Mouse (Mus musculus) right cerebral cortex, postnatal 14 days (tissue): ENCODE measurements around the gene Zfp683.
A peak's percentile ranks its signal among the peaks of the same experiment; 100 is the strongest.

ENCODE experiments used
- DNase-seq: peaks from one replicate; pipeline ENCODE4 v3.0.0; 2022

Zfp683 gene

DNA sequence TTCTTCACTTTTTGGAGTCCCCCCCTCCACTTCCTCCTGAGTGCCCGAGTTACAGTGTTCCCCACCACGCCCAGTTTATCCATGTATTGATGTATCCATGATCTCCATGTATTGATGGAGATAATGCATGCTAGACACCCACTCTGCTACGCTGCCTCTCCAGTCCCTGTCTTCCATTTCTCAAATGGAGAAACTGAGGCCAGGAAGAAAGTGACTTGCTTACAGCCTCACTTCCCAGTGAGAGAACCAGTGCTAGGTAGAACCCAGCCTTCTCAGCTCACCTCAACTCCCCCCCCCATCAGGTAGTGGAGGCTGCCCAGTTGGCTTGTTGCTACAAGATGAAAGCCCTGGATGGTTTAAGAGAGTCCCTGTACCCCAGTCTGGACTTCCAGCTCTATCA, at the start of gene Zfp683:
TSS of gene Zfp683 (plus strand) at position 301 of the 400 bp plus-strand sequence.
- DNase-seq: no peak

DNA sequence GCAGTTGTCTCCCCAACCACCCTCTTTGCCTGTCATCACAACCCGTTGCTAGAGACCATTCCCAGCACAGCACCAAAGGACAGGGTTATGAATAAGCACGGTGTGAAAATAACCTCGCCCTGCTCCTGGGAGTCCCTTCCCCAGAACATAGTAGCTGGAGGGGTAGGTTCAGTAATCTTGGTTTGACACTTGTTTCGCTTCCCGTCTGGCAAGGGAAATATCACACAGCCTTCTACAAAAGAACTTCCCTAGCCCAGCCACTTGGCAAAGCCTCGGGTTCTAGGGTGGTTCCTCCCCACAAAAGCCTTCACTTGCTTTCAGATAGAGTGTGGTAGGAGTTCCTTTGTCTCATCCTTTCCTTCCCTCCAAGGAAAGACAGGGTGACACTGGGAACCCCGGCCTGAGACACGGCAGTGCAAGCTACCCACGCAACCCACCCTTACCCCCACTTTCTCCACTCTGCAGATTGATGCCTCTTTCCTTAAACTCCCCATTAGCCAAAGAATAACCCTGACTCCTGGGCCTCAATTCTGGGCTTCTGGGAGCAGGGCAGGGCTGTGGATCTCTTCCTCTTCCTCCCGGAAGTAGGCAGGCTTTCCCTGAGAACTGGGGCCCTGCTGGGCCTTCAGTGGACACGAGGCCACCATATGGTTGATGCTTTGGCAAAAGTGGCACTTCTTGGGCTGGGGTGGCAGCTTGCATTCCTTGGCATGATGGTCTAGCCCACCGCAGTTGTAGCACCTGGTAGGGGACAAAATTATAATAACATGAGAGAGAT, 47.9 kb upstream of the Zfp683 start:
- no peak for DNase-seq

DNA sequence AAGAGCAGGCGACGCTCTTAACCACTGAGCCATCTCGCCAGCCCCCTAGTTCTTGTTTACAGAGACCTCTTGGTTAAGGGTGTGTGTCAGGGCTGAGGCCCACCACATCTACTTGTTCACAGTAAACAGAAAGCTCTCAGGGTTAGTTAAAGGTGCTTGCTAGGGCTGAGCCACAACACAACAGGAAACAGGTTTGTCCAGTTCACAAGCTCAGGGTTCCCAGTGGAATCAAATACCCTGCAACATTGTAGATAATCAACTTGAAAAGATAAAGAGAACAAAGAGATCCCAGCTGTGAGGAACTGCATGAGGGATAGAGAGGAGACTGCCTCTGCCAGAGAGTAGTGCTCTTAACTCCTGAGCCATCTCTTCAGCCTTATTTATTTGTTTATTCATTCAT, 46.8 kb upstream of the Zfp683 start:
- DNase-seq: no peak

DNA sequence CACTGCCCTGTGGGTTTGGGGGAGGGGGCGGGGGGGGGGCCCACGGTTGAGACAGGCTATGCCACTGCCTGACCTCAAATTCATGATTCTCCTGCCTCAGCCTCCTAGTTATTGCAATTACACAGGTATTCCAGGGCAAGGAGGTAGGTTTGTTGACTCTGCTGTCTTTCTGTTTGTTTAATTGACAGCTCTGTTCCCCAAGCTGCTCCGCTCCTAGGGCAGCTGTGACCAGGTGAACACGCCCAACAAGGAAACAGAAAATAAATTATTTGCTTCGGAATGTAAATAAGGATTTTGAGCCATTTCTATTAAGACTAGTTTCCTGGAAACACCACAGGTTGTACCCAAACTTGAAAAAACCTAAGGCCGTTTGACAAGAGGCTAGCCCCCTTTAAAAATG, 43.9 kb upstream of the Zfp683 start:
- DNase-seq: no peak

- DNase-seq: no peak
Measured at GRCm38 (mm10) chr4:134011450-134012414, 41.9 kb upstream of the Zfp683 start.

DNA sequence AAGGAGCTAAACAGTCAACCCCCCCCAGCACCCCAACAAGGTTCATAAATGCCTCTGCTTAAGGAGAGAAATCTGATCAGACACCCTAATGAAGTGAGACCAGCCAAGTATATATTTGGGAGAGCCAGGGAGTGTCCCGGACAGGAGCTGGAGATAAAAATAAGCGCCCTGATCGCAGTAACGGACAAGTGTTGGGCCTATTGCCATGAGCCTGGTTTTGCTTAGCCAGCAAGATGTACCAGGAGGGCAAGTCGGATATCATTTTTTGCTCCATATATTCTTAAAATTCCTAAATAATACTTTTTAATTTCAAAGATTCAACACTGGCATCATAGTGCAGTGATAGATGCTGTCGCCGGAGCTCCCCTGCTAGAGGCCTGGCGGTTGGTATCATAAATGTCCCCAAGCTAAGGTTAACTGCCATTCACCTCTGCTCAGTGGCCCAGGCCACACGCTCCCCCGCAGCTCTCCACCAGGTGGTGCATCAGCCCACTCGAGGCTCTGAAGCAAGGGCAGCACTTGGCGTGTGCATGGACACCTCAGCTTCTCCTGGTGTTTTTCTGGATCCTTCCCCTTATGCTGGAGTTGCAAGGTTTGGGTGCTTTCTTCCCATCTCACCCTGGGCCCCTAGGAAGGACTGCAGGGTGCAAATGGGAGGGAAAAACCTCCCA, 40.6 kb upstream of the Zfp683 start:
- no peak for DNase-seq

DNA sequence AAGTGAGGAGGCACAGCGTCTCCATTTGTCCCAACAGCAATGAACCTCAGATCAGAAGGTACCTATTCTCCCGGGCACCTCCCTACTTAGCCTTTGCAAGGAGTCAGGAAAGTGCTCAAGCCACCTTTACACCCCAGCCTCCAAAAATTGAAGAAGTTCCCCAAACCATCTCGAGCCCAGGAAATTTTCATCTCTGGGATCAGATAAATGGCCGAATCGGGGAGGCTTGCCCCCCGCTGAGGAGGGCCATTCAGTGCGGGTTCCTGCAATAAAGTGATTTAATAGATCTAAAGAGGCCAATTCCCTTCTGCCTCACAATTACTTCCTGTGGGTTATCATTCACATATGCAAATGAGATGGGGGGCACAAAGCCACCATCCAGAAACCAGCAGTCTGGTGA, 37.4 kb upstream of the Zfp683 start:
- DNase-seq: no peak

- no peak for DNase-seq
Measured at GRCm38 (mm10) chr4:134016767-134017166, 36.9 kb upstream of the Zfp683 start.

GRCm38 (mm10) chr4:134017201-134017865, 36.3 kb upstream of the Zfp683 start:
- DNase-seq: no peak

DNA sequence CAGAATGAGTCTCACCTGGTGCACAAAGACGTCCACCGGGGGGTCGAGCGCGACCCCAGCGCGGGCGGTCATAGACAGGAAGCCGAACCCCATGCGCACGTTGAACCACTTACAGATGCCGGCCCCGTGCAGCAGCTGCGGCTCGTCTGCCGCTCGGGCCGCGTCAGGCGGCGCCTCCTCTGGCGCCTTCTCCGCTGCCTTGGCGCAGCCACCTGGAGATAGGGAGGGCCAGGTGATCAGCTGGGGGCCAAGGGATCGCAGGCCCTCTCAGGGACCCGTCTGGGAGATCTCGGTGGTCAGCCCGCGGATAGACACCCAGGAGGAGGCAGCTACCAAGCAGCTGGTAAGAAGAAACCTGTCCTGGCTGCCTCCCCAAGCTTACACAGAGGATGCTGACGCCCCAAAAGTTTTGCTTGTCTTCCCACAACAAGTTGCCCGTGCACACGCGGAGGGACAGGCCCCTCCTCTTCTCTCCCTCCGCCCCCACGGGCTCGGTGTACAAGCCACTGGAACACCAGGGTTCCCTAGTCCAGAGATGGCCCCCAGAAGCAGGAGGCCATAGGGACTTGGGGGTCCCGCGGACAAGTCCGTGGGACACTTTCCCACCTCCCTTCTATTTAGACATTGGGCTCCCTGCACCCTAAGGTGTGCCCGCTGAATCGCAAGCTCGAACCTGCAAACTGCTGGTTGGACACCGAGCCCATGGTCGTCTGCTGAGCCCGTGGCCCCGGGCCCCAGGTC, 35.4 kb upstream of the Zfp683 start:
- DNase-seq: no peak

DNA sequence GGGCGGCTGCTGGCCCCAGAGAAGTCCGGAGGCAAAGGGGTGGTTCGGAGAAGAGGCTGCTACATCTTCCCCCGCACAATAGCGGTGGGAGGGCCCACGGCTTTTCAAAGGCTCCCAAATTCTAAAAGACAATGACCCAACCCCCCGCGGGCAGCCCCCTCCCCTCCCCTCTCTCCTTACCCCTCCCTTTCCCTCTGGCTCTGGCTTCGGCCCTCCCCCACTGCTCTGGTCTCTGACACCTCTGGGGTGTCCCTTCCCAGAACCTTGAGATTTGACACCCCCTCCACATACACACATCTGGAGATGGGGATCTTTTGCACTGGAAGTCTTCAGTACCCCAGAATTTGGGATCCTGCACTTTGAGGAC, 34.9 kb upstream of the Zfp683 start, which contains the start of gene Lin28a:
TSS of gene Lin28a (minus strand) at position 63 of the 367 bp plus-strand sequence.
- DNase-seq: no peak

GRCm38 (mm10) chr4:134019210-134019609, 34.4 kb upstream of the Zfp683 start:
- no peak for DNase-seq

GRCm38 (mm10) chr4:134019641-134020351, 33.8 kb upstream of the Zfp683 start:
- DNase-seq: no peak

DNA sequence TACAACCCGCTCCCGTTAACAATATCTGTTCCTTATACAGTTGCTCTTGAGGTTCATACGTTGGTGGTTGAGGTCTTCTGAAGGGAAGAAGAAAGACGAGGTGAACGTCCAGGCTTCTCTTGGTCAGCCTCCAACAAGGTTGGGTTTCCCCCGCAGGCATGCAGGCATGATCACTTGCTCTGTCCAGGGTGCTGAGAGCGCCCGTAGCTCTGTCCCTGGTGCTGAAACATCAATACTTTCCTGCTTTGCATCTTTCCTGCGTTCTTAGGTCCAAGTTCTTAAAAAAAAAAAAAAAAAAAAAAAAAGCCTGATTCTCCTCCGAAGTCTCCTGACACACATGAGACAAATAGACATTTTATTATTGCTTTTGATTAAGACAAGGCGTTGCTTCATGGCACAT, 33.0 kb upstream of the Zfp683 start:
- no peak for DNase-seq

- no peak for DNase-seq
Measured at GRCm38 (mm10) chr4:134025802-134026201, 27.8 kb upstream of the Zfp683 start.

DNA sequence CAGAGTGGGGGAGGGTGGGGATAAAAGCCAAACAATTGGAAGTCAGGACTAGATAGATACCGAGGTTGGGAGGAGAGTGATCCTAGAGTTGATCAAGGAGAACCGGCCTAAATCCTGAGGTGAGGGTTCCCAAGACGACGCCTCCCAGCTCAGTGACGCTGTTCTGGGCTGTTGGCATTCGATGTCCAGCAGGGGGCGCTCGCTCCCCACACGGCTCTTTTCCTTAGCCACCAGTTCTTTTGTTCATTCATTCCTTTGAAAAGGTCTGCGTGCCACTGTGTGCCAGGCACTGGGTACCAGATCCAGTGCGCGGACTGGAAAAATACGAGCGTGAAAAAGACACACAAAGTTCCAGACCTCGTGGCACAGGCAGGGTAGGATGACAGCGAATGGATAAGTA, 17.7 kb upstream of the Zfp683 start:
- peak; percentile 86 for DNase-seq

- peak; percentile 24 for DNase-seq
Measured at GRCm38 (mm10) chr4:134041317-134042123, 12.1 kb upstream of the Zfp683 start.

GRCm38 (mm10) chr4:134043041-134043440, 10.6 kb upstream of the Zfp683 start:
- DNase-seq: no peak

DNA sequence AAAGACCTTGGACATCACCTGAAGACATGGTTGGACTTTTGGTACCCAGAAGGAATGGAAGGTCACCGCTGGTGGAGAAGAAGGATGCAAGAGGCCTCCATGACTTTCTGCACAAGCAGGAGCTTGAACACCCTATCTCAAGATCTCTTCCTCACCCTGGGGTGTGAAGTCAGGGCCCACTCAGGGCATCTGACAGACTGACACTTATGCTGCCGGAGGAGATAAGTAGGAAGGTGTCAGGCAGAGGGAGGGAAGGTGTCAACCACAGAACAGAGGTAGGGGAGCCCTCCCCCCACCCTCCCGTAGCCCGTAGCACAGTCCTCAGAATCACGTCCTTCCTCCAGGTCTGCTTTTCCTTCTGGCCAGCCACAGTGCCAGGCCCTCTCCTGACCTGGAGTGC, 6.0 kb upstream of the Zfp683 start:
- DNase-seq: no peak

- DNase-seq: no peak
Measured at GRCm38 (mm10) chr4:134051912-134052311, 1.7 kb upstream of the Zfp683 start.
